Mouse (Mus musculus) layer of hippocampus, adult 9-11 months (tissue): ENCODE data around the gene Kyat1.

Experiments used
- DNase-seq: peaks from one replicate; pipeline ENCODE4 v3.0.0; 2022

The Kyat1 gene

GRCm38 (mm10) chr2:30205629-30206357, at the start of gene Kyat1:
Kyat1 (minus strand) TSS chr2:30205847.
- DNase-seq: peak; percentile 94

- no peak for DNase-seq
Observed at GRCm38 (mm10) chr2:30253809-30254208, 48.2 kb upstream of the Kyat1 start.

- DNase-seq: no peak
Observed at GRCm38 (mm10) chr2:30252521-30252920, 46.9 kb upstream of the Kyat1 start.

- no peak for DNase-seq
Observed at GRCm38 (mm10) chr2:30251417-30252104, 45.9 kb upstream of the Kyat1 start.

GRCm38 (mm10) chr2:30250166-30251128, 44.8 kb upstream of the Kyat1 start:
- DNase-seq: no peak

- no peak for DNase-seq
Observed at GRCm38 (mm10) chr2:30249182-30249581, 43.5 kb upstream of the Kyat1 start.

- DNase-seq: no peak
Observed at GRCm38 (mm10) chr2:30247681-30248080, 42.0 kb upstream of the Kyat1 start.

- no peak for DNase-seq
Observed at GRCm38 (mm10) chr2:30247036-30247435, 41.4 kb upstream of the Kyat1 start.

- no peak for DNase-seq
Observed at GRCm38 (mm10) chr2:30244595-30245178, 39.0 kb upstream of the Kyat1 start.

- no peak for DNase-seq
Observed at GRCm38 (mm10) chr2:30243391-30243790, 37.7 kb upstream of the Kyat1 start.

GRCm38 (mm10) chr2:30242509-30242908, 36.9 kb upstream of the Kyat1 start:
- no peak for DNase-seq

- no peak for DNase-seq
Observed at GRCm38 (mm10) chr2:30240267-30240666, 34.6 kb upstream of the Kyat1 start, which contains the start of gene Gm28035. Gm28035 (plus strand) TSS chr2:30240567.

GRCm38 (mm10) chr2:30239777-30240176, 34.1 kb upstream of the Kyat1 start:
- DNase-seq: no peak

- no peak for DNase-seq
Observed at GRCm38 (mm10) chr2:30238906-30239465, 33.3 kb upstream of the Kyat1 start.

GRCm38 (mm10) chr2:30237881-30238280, 32.2 kb upstream of the Kyat1 start:
- peak; percentile 59 for DNase-seq

GRCm38 (mm10) chr2:30237199-30237880, 31.7 kb upstream of the Kyat1 start, which contains the start of gene Lrrc8a:
Lrrc8a (plus strand) TSS chr2:30237715.
- DNase-seq: peak; percentile 99

- no peak for DNase-seq
Observed at GRCm38 (mm10) chr2:30236426-30237198, 31.0 kb upstream of the Kyat1 start.

- DNase-seq: no peak
Observed at GRCm38 (mm10) chr2:30235593-30235992, 29.9 kb upstream of the Kyat1 start.

GRCm38 (mm10) chr2:30216293-30216692, 10.6 kb upstream of the Kyat1 start:
- no peak for DNase-seq

- no peak for DNase-seq
Observed at GRCm38 (mm10) chr2:30215493-30215892, 9.8 kb upstream of the Kyat1 start.

GRCm38 (mm10) chr2:30214745-30215144, 9.1 kb upstream of the Kyat1 start:
- DNase-seq: no peak
